Comparison of ENCODE assay signal across 11 mouse cellular contexts in the genomic region with DNA sequence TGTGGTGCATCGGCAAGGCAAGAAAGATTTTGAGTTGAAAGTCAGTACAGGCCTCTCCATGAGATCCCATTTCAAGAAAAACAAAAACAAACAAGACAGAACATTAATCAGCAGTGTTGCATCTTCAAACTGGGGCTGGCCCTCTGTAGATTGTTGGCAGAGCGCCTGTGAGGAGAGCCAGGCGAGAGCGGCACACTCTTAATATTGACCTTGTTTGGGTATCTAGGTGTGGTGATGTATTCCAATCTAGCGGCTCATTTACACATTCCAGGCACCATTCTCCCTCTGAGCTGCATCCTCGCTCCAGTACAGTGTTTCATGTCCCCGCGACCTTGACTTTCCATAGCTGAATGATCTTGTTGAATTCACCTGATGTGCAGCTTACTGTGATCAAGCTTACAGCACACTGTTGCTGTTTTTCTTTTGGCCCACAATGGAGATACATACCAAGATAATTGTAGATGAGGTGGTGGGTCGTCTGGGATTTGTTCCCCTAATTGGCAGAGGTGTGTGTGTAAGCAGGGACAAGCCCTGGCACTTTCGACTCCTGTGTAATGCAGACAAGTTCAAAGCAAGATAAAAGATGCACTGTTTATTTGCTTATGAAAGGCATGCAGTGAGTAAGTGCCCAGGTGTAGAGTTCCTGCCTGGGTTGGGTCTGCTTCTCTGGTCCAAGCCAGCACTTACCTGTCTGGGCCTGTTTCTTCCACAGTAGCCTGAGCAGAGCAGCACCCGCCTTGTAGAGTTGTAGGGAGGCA. TPM values are rescaled to one million over a fixed set of nuclear protein-coding genes. Genes with fewer than 3 reads are reported as not detected.
A peak's percentile ranks its signal among the peaks of the same experiment; 100 is the strongest.
DNase-seq lines count a peak whose midpoint lies in the region; ATAC-seq and TF ChIP-seq lines count a peak whose summit lies in the region.
"Had no signal": no experiment of that assay in that cellular context is flagged by ENCODE, and none has a peak within 500 bp of the region (broad histone marks: within the 10 kb centered on the region; RNA-seq: fewer than 3 reads in every experiment).

No protein-coding gene starts in this region.

- WGBS in heart, embryonic 12.5 days, result 54% methylated on average over 11 of the region's 11 CpGs
- 83% methylated on average over 11 of the region's 11 CpGs for WGBS in embryonic facial prominence, embryonic 11.5 days
- 37% methylated on average over 11 of the region's 11 CpGs for WGBS in kidney, postnatal 0 days
- 90% methylated on average over 11 of the region's 11 CpGs for WGBS in hindbrain, embryonic 13.5 days

- ATAC-seq in heart, embryonic 12.5 days (ENCODE audit: insufficient number of reproducible peaks, low FRiP score), result no peak
- 0 out of 2 replicates have a peak, but pooled peaks have one; percentile 67 for ATAC-seq in embryonic facial prominence, embryonic 11.5 days (replicated peaks; ENCODE audit: insufficient number of reproducible peaks, low FRiP score, low TSS enrichment, low read depth)
- 0 out of 2 replicates have a peak, but pooled peaks have one; percentile 6 for ATAC-seq in kidney, postnatal 0 days (replicated peaks; ENCODE audit: low FRiP score, low read depth)
- ATAC-seq in hindbrain, embryonic 13.5 days (ENCODE audit: low FRiP score), result no peak

- peak overlapping the region; percentile 43; the same call in 1 of the 2 replicates for H3K4me2 ChIP-seq in heart, embryonic 12.5 days
- no peak overlapping the region for H3K4me2 ChIP-seq in CH12.LX (ENCODE audit: insufficient read depth, low read depth, poor library complexity, severe bottlenecking)
- no peak overlapping the region for H3K4me2 ChIP-seq in embryonic facial prominence, embryonic 11.5 days (ENCODE audit: low read depth, low read length)
- no peak overlapping the region for H3K4me2 ChIP-seq in kidney, postnatal 0 days (ENCODE audit: low read length)
- H3K4me2 ChIP-seq in hindbrain, embryonic 13.5 days, result no peak overlapping the region
- H3K4me2 ChIP-seq: forebrain, embryonic 12.5 days; hindbrain, embryonic 15.5 days; neural tube, embryonic 15.5 days had no signal

- H3K4me1 ChIP-seq in heart, embryonic 12.5 days (replicated peaks), result peaks cover 58% of the 10 kb centered on the region
- H3K4me1 ChIP-seq in CH12.LX (ENCODE audit: control insufficient read depth in 1 of 2, insufficient read depth in 2 of 2), result peaks cover 14 to 49% of the 10 kb centered on the region in 2 experiments
- H3K4me1 ChIP-seq in embryonic facial prominence, embryonic 11.5 days (ENCODE audit: control insufficient read depth, insufficient read depth, low read length), result no peaks in the 10 kb centered on the region
- H3K4me1 ChIP-seq in kidney, postnatal 0 days (replicated peaks; ENCODE audit: insufficient read depth, low read length), result peaks cover 15% of the 10 kb centered on the region
- peaks cover 22% of the 10 kb centered on the region for H3K4me1 ChIP-seq in hindbrain, embryonic 13.5 days (replicated peaks)

- dilution Hi-C loops in CH12.LX (cut with MboI; ENCODE audit: extremely low pct_ligation_motif_present, extremely low pct_unique_long_range_greater_than_20kb, low sequenced_read_pairs), result no loop called here

- H3K36me3 ChIP-seq in heart, embryonic 12.5 days, result peaks cover 24% of the 10 kb centered on the region
- H3K36me3 ChIP-seq in CH12.LX (replicated peaks in 1 of 2; ENCODE audit: control insufficient read depth in 1 of 2, insufficient read depth in 1 of 2, low read length in 1 of 2), result peaks cover 19 to 56% of the 10 kb centered on the region in 2 experiments
- H3K36me3 ChIP-seq in embryonic facial prominence, embryonic 11.5 days (replicated peaks; ENCODE audit: control insufficient read depth, insufficient read depth, low read depth, low read length), result no peaks in the 10 kb centered on the region
- peaks cover 7% of the 10 kb centered on the region; the same call in 1 of the 2 replicates for H3K36me3 ChIP-seq in kidney, postnatal 0 days (ENCODE audit: insufficient read depth, low read length)
- peaks cover 18% of the 10 kb centered on the region for H3K36me3 ChIP-seq in hindbrain, embryonic 13.5 days

- no peaks in the 10 kb centered on the region for H3K9me3 ChIP-seq in heart, embryonic 12.5 days (replicated peaks)
- no peaks in the 10 kb centered on the region for H3K9me3 ChIP-seq in CH12.LX (replicated peaks; ENCODE audit: low read length)
- H3K9me3 ChIP-seq in embryonic facial prominence, embryonic 11.5 days (replicated peaks; ENCODE audit: control insufficient read depth, low read length), result no peaks in the 10 kb centered on the region
- no peaks in the 10 kb centered on the region for H3K9me3 ChIP-seq in kidney, postnatal 0 days (replicated peaks; ENCODE audit: low read length)
- no peaks in the 10 kb centered on the region for H3K9me3 ChIP-seq in hindbrain, embryonic 13.5 days
- H3K9me3 ChIP-seq: forebrain, embryonic 12.5 days; hindbrain, embryonic 15.5 days; neural tube, embryonic 15.5 days had no signal

- no peak for TF ChIP-seq EP300 in CH12.LX (IDR thresholded peaks at IDR 0.05; ENCODE audit: low read length)

- 0 out of 2 replicates have a peak overlapping the region, but pooled peaks have one; percentile 49 for H3K9ac ChIP-seq in heart, embryonic 12.5 days
- no peak overlapping the region for H3K9ac ChIP-seq in CH12.LX (ENCODE audit: insufficient read depth, low read depth)
- H3K9ac ChIP-seq in embryonic facial prominence, embryonic 11.5 days (replicated peaks; ENCODE audit: low read length), result no peak overlapping the region
- H3K9ac ChIP-seq in kidney, postnatal 0 days (ENCODE audit: low read depth, low read length), result no peak overlapping the region
- no peak overlapping the region; the same call in 1 of the 2 replicates for H3K9ac ChIP-seq in hindbrain, embryonic 13.5 days
- H3K9ac ChIP-seq: forebrain, embryonic 12.5 days; hindbrain, embryonic 15.5 days; neural tube, embryonic 15.5 days had no signal

- H3K27me3 ChIP-seq in heart, embryonic 12.5 days (replicated peaks), result no peaks in the 10 kb centered on the region
- H3K27me3 ChIP-seq in CH12.LX (replicated peaks), result no peaks in the 10 kb centered on the region
- H3K27me3 ChIP-seq in embryonic facial prominence, embryonic 11.5 days (ENCODE audit: control insufficient read depth, insufficient read depth, low read length), result no peaks in the 10 kb centered on the region
- no peaks in the 10 kb centered on the region for H3K27me3 ChIP-seq in kidney, postnatal 0 days (ENCODE audit: insufficient read depth, low read length)
- H3K27me3 ChIP-seq in hindbrain, embryonic 13.5 days, result no peaks in the 10 kb centered on the region
- H3K27me3 ChIP-seq: forebrain, embryonic 12.5 days; hindbrain, embryonic 15.5 days; neural tube, embryonic 15.5 days had no signal

- peak overlapping the region; percentile 98 for H3K27ac ChIP-seq in heart, embryonic 12.5 days (ENCODE audit: poor library complexity, severe bottlenecking)
- peak overlapping the region; percentile 60; the same call in 1 of the 2 replicates for H3K27ac ChIP-seq in CH12.LX (ENCODE audit: insufficient read depth, low read depth)
- H3K27ac ChIP-seq in embryonic facial prominence, embryonic 11.5 days (replicated peaks; ENCODE audit: low read depth, low read length), result no peak overlapping the region
- H3K27ac ChIP-seq in kidney, postnatal 0 days, result peak overlapping the region; percentile 80
- H3K27ac ChIP-seq in hindbrain, embryonic 13.5 days, result no peak overlapping the region
- H3K27ac ChIP-seq: forebrain, embryonic 12.5 days; hindbrain, embryonic 15.5 days; neural tube, embryonic 15.5 days had no signal

- no peak for TF ChIP-seq POLR2A in CH12.LX (IDR thresholded peaks at IDR 0.05; ENCODE audit: low read depth, low read length)

- TF ChIP-seq CTCF in CH12.LX (conservative IDR thresholded peaks at IDR 0.05 in 1 of 2, IDR thresholded peaks at IDR 0.05 in 1 of 2; ENCODE audit: low read depth in 2 of 2, low read length in 2 of 2), result no peak
- no peak for TF ChIP-seq CTCF in kidney, postnatal 0 days (IDR thresholded peaks at IDR 0.05; ENCODE audit: low read depth)

- H3K79me2 ChIP-seq in CH12.LX (replicated peaks; ENCODE audit: control insufficient read depth, extremely low read depth, insufficient read depth, poor library complexity, severe bottlenecking), result peaks cover 51% of the 10 kb centered on the region

- no peak overlapping the region for H3K4me3 ChIP-seq in heart, embryonic 12.5 days
- peak overlapping the region in 1 of 3 experiments; percentile 37 for H3K4me3 ChIP-seq in CH12.LX (replicated peaks in 1 of 3; ENCODE audit: low read depth in 2 of 3, low read length in 2 of 3, poor library complexity in 1 of 3)
- H3K4me3 ChIP-seq in embryonic facial prominence, embryonic 11.5 days (ENCODE audit: low read depth, low read length), result no peak overlapping the region
- H3K4me3 ChIP-seq in kidney, postnatal 0 days (replicated peaks; ENCODE audit: low read depth, low read length), result no peak overlapping the region
- H3K4me3 ChIP-seq in hindbrain, embryonic 13.5 days, result no peak overlapping the region
- H3K4me3 ChIP-seq: forebrain, embryonic 12.5 days; hindbrain, embryonic 15.5 days; neural tube, embryonic 15.5 days had no signal

- in situ Hi-C loops in CH12.LX (cut with MboI; ENCODE audit: low pct_ligation_motif_present, low pct_unique_long_range_greater_than_20kb, low sequenced_read_pairs), result no loop called here

- TF ChIP-seq RAD21 in CH12.LX (IDR thresholded peaks at IDR 0.05; ENCODE audit: low read depth, low read length), result no peak

- DNase-seq in heart, postnatal 36 days, result no peak
- no peak for DNase-seq in CH12.LX (ENCODE audit: extremely low read depth)
- DNase-seq in embryonic facial prominence, embryonic 11.5 days (ENCODE audit: low spot score), result peak; percentile 8
- peak; percentile 68 for DNase-seq in kidney, postnatal 0 days (ENCODE audit: low spot score)
- DNase-seq in right cerebral cortex, postnatal 10 days (ENCODE audit: low spot score in 2 of 2), result no peak
- no peak for DNase-seq in left cerebral cortex, postnatal 4 days

- intact Hi-C loops in heart, postnatal 36 days (cut with DNase I), result no loop called here
- intact Hi-C loops in left cerebral cortex, postnatal 4 days (cut with DNase I), result no loop called here

RNA-seq across cellular contexts. Expression of a gene that starts 11.4 kb away (rescaled TPM):
- polyA plus RNA-seq in heart, embryonic 12.5 days (2016; fragmentation: Nextera tagmentation; extraction: Ambion mirVana), result 37.4 and 40.4 TPM in 2 replicates
- 10 to 100 TPM; 30.3 to 38.7 TPM for total RNA-seq in heart, postnatal 36 days (2021)
- total RNA-seq in CH12.LX (2012; rRNA removed) (22.7 and 24.6 TPM in 2 replicates), CH12.LX (2014; rRNA removed) (24.9 and 27.8 TPM in 2 replicates)
- polyA plus RNA-seq in CH12.LX (2012; ENCODE audit: insufficient read length, low read depth), result 19.6 and 25.7 TPM in 2 replicates
- polyA plus RNA-seq in embryonic facial prominence, embryonic 11.5 days (2014; fragmentation: Nextera tagmentation; extraction: Ambion mirVana), result 23.1 and 28.6 TPM in 2 replicates
- 30.7 and 32.3 TPM in 2 replicates for polyA plus RNA-seq in kidney, postnatal 0 days (2015; fragmentation: Nextera tagmentation; extraction: Ambion mirVana)
- polyA plus RNA-seq in hindbrain, embryonic 13.5 days (2015; fragmentation: Nextera tagmentation; extraction: Ambion mirVana), result 38.1 and 38.2 TPM in 2 replicates
- 10 to 100 TPM; 59.0 to 59.8 TPM for total RNA-seq in left cerebral cortex, postnatal 4 days (2021)

RNA-seq across cellular contexts. Expression of a gene that starts 21.7 kb away (rescaled TPM):
- polyA plus RNA-seq in heart, embryonic 12.5 days (2016; fragmentation: Nextera tagmentation; extraction: Ambion mirVana), result 21.4 and 23.8 TPM in 2 replicates
- total RNA-seq in heart, postnatal 36 days (2021), result 10 to 100 TPM; 51.7 to 57.9 TPM
- total RNA-seq in CH12.LX (2012; rRNA removed) (39.2 and 50.5 TPM in 2 replicates), CH12.LX (2014; rRNA removed) (20.7 and 29.6 TPM in 2 replicates)
- 133 and 147 TPM in 2 replicates for polyA plus RNA-seq in CH12.LX (2012; ENCODE audit: insufficient read length, low read depth)
- 15.9 and 17.9 TPM in 2 replicates for polyA plus RNA-seq in embryonic facial prominence, embryonic 11.5 days (2014; fragmentation: Nextera tagmentation; extraction: Ambion mirVana)
- polyA plus RNA-seq in kidney, postnatal 0 days (2015; fragmentation: Nextera tagmentation; extraction: Ambion mirVana), result 12.3 and 14.0 TPM in 2 replicates
- polyA plus RNA-seq in hindbrain, embryonic 13.5 days (2015; fragmentation: Nextera tagmentation; extraction: Ambion mirVana), result 20.7 and 21.9 TPM in 2 replicates
- total RNA-seq in left cerebral cortex, postnatal 4 days (2021), result 10 to 100 TPM; 75.3 to 77.3 TPM

Comparison
In these comparisons a context has a peak if more than half of its experiments do, and no peak if none do; other contexts are left out.
1. ATAC-seq: peak in embryonic facial prominence, embryonic 11.5 days (single experiment) and kidney, postnatal 0 days (single experiment); none in heart, embryonic 12.5 days (single experiment) and hindbrain, embryonic 13.5 days (single experiment).
2. H3K27ac ChIP-seq: peak in heart, embryonic 12.5 days (single experiment), CH12.LX (single experiment) and kidney, postnatal 0 days (single experiment); none in embryonic facial prominence, embryonic 11.5 days (single experiment) and hindbrain, embryonic 13.5 days (single experiment).
3. DNase-seq: peak in embryonic facial prominence, embryonic 11.5 days (single experiment) and kidney, postnatal 0 days (single experiment); none in heart, postnatal 36 days (0 of 2), CH12.LX (single experiment), right cerebral cortex, postnatal 10 days (0 of 2) and left cerebral cortex, postnatal 4 days (single experiment).